In the genomic region with DNA sequence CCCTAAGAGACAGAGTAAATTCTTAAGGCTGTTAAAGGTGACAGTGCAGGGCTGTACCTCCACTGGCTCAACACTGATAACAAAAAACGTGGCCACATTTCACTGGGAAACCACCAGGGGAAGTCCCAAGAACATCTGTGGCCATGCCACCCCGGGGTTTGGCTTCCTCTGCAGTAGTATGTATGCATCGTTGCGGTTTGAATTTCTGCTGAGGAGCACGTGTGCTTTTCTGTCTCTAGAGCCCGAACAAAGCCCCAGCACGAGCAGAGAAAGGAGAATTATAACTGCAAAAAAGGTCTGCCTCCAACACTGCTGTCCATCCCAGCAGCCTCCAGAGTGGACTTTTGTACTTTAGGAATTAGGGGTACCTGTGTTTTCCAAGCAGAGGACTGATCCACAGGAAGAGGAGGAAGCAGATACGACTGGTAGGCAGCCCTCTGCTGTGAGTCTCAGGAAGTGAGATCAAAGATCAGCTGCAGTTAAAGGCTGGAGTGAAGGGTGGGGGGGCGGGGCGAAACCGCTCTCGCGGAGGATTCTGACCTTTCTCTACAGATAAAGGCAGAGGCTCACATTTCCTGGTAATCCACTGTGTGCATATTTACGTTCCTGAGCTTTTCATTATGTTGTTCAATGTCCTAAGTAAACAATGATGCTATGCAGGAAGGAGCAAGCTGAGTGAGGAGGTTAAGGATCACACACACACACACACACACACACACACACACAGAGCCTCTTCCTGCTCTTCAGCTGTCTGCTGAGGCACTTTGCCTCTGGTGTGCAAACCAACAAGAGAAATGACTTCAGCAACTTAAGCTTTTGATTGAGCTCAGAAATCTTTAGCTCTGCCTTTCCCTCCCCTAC, we compare ENCODE assay signal across 8 mouse cellular contexts.
DNase-seq lines count a peak whose midpoint lies in the region; ATAC-seq and TF ChIP-seq lines count a peak whose summit lies in the region.

No protein-coding gene starts in this region.

- no peaks in the 10 kb centered on the region for H3K27me3 ChIP-seq in forebrain, embryonic 16.5 days (replicated peaks; ENCODE audit: control insufficient read depth, insufficient read depth, low read length)
- no peaks in the 10 kb centered on the region for H3K27me3 ChIP-seq in hindbrain, embryonic 16.5 days (replicated peaks; ENCODE audit: control insufficient read depth, insufficient read depth, low read length)
- no peaks in the 10 kb centered on the region for H3K27me3 ChIP-seq in liver, embryonic 11.5 days (replicated peaks; ENCODE audit: control insufficient read depth, insufficient read depth, low read length)
- no peaks in the 10 kb centered on the region for H3K27me3 ChIP-seq in midbrain, postnatal 0 days (ENCODE audit: insufficient read depth, low read length)

- no peak; the same call in 1 of the 2 replicates for TF ChIP-seq CTCF in midbrain, postnatal 0 days (IDR thresholded peaks at IDR 0.05)

- peak overlapping the region; percentile 38 for H3K4me2 ChIP-seq in forebrain, embryonic 16.5 days (ENCODE audit: low read length)
- peak overlapping the region; percentile 44 for H3K4me2 ChIP-seq in hindbrain, embryonic 16.5 days (ENCODE audit: low read length)
- H3K4me2 ChIP-seq in liver, embryonic 11.5 days: peak overlapping the region; percentile 65
- peak overlapping the region; percentile 42 for H3K4me2 ChIP-seq in midbrain, postnatal 0 days (ENCODE audit: low read depth, low read length, poor library complexity, severe bottlenecking)

- intact Hi-C loops in heart, postnatal 25 days (cut with DNase I): no loop called here

- DNase-seq in heart, adult 11 months: peak; percentile 94
- no peak for DNase-seq in heart, postnatal 25 days (ENCODE audit: low spot score)
- DNase-seq in adrenal gland, postnatal 14 days: peak; percentile 46
- DNase-seq in liver, embryonic 11.5 days (ENCODE audit: low spot score): peak; percentile 76
- peak; percentile 47 for DNase-seq in midbrain, postnatal 0 days (ENCODE audit: low spot score)
- DNase-seq in testis, postnatal 14 days (ENCODE audit: low spot score): peak; percentile 3

- 18% methylated on average over 14 of the region's 14 CpGs for WGBS in forebrain, embryonic 16.5 days
- WGBS in hindbrain, embryonic 16.5 days: 13% methylated on average over 12 of the region's 14 CpGs
- WGBS in liver, embryonic 11.5 days: 7% methylated on average over 14 of the region's 14 CpGs
- WGBS in midbrain, postnatal 0 days: 8% methylated on average over 14 of the region's 14 CpGs

- peak overlapping the region; percentile 12; the same call in 1 of the 2 replicates for H3K9ac ChIP-seq in forebrain, embryonic 16.5 days (replicated peaks; ENCODE audit: low read depth, low read length)
- 0 out of 2 replicates have a peak overlapping the region, but pooled peaks have one; percentile 6 for H3K9ac ChIP-seq in hindbrain, embryonic 16.5 days (ENCODE audit: low read depth, low read length)
- peak overlapping the region; percentile 53; the same call in 1 of the 2 replicates for H3K9ac ChIP-seq in liver, embryonic 11.5 days (ENCODE audit: low read depth, low read length)
- no peak overlapping the region for H3K9ac ChIP-seq in midbrain, postnatal 0 days (replicated peaks; ENCODE audit: low read length, poor library complexity, severe bottlenecking)

- H3K9me3 ChIP-seq in forebrain, embryonic 16.5 days (ENCODE audit: control insufficient read depth, low read length): no peaks in the 10 kb centered on the region
- no peaks in the 10 kb centered on the region for H3K9me3 ChIP-seq in hindbrain, embryonic 16.5 days (ENCODE audit: control insufficient read depth, low read length)
- no peaks in the 10 kb centered on the region for H3K9me3 ChIP-seq in liver, embryonic 11.5 days (ENCODE audit: control insufficient read depth, low read length)
- no peaks in the 10 kb centered on the region for H3K9me3 ChIP-seq in midbrain, postnatal 0 days (ENCODE audit: low read length)

- H3K4me3 ChIP-seq in forebrain, embryonic 16.5 days (replicated peaks; ENCODE audit: low read length): peak overlapping the region; percentile 30
- peak overlapping the region; percentile 14 for H3K4me3 ChIP-seq in hindbrain, embryonic 16.5 days (ENCODE audit: low read length)
- peak overlapping the region; percentile 41 for H3K4me3 ChIP-seq in liver, embryonic 11.5 days (ENCODE audit: low read depth, low read length)
- peak overlapping the region; percentile 18 for H3K4me3 ChIP-seq in midbrain, postnatal 0 days (ENCODE audit: low read depth, low read length)

- ATAC-seq in forebrain, embryonic 16.5 days: peak; percentile 86
- ATAC-seq in hindbrain, embryonic 16.5 days: peak; percentile 83
- ATAC-seq in liver, embryonic 11.5 days (replicated peaks; ENCODE audit: low FRiP score): peak; percentile 93
- peak; percentile 72 for ATAC-seq in midbrain, postnatal 0 days (ENCODE audit: low FRiP score)

- peaks cover 5% of the 10 kb centered on the region for H3K4me1 ChIP-seq in forebrain, embryonic 16.5 days (replicated peaks; ENCODE audit: control insufficient read depth, insufficient read depth, low read length)
- peaks cover 4% of the 10 kb centered on the region for H3K4me1 ChIP-seq in hindbrain, embryonic 16.5 days (ENCODE audit: control insufficient read depth, insufficient read depth, low read depth, low read length)
- H3K4me1 ChIP-seq in liver, embryonic 11.5 days (replicated peaks; ENCODE audit: control insufficient read depth, insufficient read depth, low read length): peaks cover 11% of the 10 kb centered on the region
- no peaks in the 10 kb centered on the region for H3K4me1 ChIP-seq in midbrain, postnatal 0 days (ENCODE audit: insufficient read depth, low read length)

- no peaks in the 10 kb centered on the region for H3K36me3 ChIP-seq in forebrain, embryonic 16.5 days (ENCODE audit: control insufficient read depth, insufficient read depth)
- H3K36me3 ChIP-seq in hindbrain, embryonic 16.5 days (ENCODE audit: control insufficient read depth, insufficient read depth, low read length): no peaks in the 10 kb centered on the region
- H3K36me3 ChIP-seq in liver, embryonic 11.5 days (ENCODE audit: control insufficient read depth, insufficient read depth, low read length): no peaks in the 10 kb centered on the region
- no peaks in the 10 kb centered on the region for H3K36me3 ChIP-seq in midbrain, postnatal 0 days (ENCODE audit: insufficient read depth, low read length)

- no peak overlapping the region for H3K27ac ChIP-seq in forebrain, embryonic 16.5 days (ENCODE audit: low read length)
- H3K27ac ChIP-seq in hindbrain, embryonic 16.5 days (ENCODE audit: low read depth, low read length): no peak overlapping the region
- H3K27ac ChIP-seq in liver, embryonic 11.5 days (ENCODE audit: low read depth, low read length): peak overlapping the region; percentile 86
- peak overlapping the region; percentile 55; the same call in 1 of the 2 replicates for H3K27ac ChIP-seq in midbrain, postnatal 0 days (ENCODE audit: low read depth, low read length)

Comparison
In these comparisons a context has a peak if more than half of its experiments do, and no peak if none do; other contexts are left out.
1. H3K27ac ChIP-seq: peak in liver, embryonic 11.5 days (single experiment) and midbrain, postnatal 0 days (single experiment); none in forebrain, embryonic 16.5 days (single experiment) and hindbrain, embryonic 16.5 days (single experiment).
2. Peak in every context shown above with its lines, with median percentiles within 50 percentile points of each other: ATAC-seq, H3K4me2 ChIP-seq and H3K4me3 ChIP-seq.